Mouse (Mus musculus) monocyte, adult 2 months (primary cell): ENCODE results near the gene Trappc2l.
A peak's percentile ranks its signal among the peaks of the same experiment; 100 is the strongest.
"Not testable (repeated sequence)": the region's sequence is repeated elsewhere in the genome, so short reads cannot be mapped to it uniquely, and the experiment has no call there.

Experiments used
- DNase-seq, 2 experiments: peaks; one replicate each; pipeline ENCODE4 v3.0.0; 2022; ENCODE audit warnings: low spot score in 2 of 2, low read depth in 1 of 2

Trappc2l gene

GRCm38 (mm10) chr8:122611295-122612133, at the start of gene Trappc2l, which contains the start of gene Galns:
TSS of gene Trappc2l (plus strand) at chr8:122611640.
TSS of gene Galns (minus strand) at chr8:122611463.
- DNase-seq, result peak; percentile 89 to 93

GRCm38 (mm10) chr8:122564363-122565352, 46.8 kb upstream of the Trappc2l start:
- no peak for DNase-seq

GRCm38 (mm10) chr8:122566766-122567165, 44.7 kb upstream of the Trappc2l start:
- DNase-seq, result no peak

- peak; percentile 93 to 94 for DNase-seq
Measured at GRCm38 (mm10) chr8:122567361-122568108, 43.9 kb upstream of the Trappc2l start, which contains the start of gene Cdt1. TSS of gene Cdt1 (plus strand) at chr8:122568015.

GRCm38 (mm10) chr8:122568109-122568504, 43.3 kb upstream of the Trappc2l start:
- DNase-seq, result no peak

GRCm38 (mm10) chr8:122568881-122569309, 42.5 kb upstream of the Trappc2l start:
- DNase-seq, result no peak

- DNase-seq, result no peak
Measured at GRCm38 (mm10) chr8:122569329-122569728, 42.1 kb upstream of the Trappc2l start.

- DNase-seq, result no peak
Measured at GRCm38 (mm10) chr8:122569996-122570395, 41.4 kb upstream of the Trappc2l start.

GRCm38 (mm10) chr8:122571153-122571552, 40.3 kb upstream of the Trappc2l start:
- no peak for DNase-seq

GRCm38 (mm10) chr8:122571750-122572267, 39.6 kb upstream of the Trappc2l start:
- DNase-seq, result no peak

GRCm38 (mm10) chr8:122572751-122573150, 38.7 kb upstream of the Trappc2l start:
- DNase-seq, result no peak

GRCm38 (mm10) chr8:122573176-122573575, 38.3 kb upstream of the Trappc2l start:
- DNase-seq, result not testable (repeated sequence)

GRCm38 (mm10) chr8:122573577-122573976, 37.9 kb upstream of the Trappc2l start:
- DNase-seq, result no peak

- DNase-seq, result no peak
Measured at GRCm38 (mm10) chr8:122574264-122574663, 37.2 kb upstream of the Trappc2l start.

- DNase-seq, result no peak
Measured at GRCm38 (mm10) chr8:122574667-122575251, 36.7 kb upstream of the Trappc2l start.

GRCm38 (mm10) chr8:122575286-122575685, 36.2 kb upstream of the Trappc2l start:
- no peak for DNase-seq

GRCm38 (mm10) chr8:122575735-122576647, 35.4 kb upstream of the Trappc2l start:
- DNase-seq, result no peak

- peak; percentile 70 to 87 for DNase-seq
Measured at GRCm38 (mm10) chr8:122576648-122577022, 34.8 kb upstream of the Trappc2l start, which contains the start of gene Aprt. TSS of gene Aprt (minus strand) at chr8:122576909.

- DNase-seq, result no peak
Measured at GRCm38 (mm10) chr8:122577116-122577515, 34.3 kb upstream of the Trappc2l start.
